Mouse (Mus musculus): Measurements from ENCODE around the gene Tdpoz4. TPM values are rescaled to one million over a fixed set of nuclear protein-coding genes. Genes with fewer than 3 reads are reported as not detected.

Tdpoz4 gene
- not detected for polyA plus RNA-seq (2017; shearing (Covaris generic))

DNA sequence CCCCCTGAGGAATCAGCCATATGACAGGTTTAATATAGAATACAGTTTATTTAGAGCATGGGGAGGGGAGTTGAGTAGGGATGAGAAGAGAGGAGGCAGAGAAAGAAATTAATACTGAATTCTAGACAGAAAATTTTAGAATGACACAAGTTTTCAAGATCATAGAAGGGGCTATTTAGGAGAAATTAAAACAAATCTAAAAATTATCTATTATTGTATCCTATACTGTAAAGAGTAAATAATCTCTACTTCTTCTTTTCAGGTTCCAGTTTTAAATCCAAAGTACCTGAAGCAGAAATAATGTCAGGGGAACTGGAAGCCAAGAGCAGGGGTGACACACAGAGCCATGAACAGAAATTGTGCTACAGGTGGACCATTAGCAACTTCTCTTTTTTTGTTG, at the start of gene Tdpoz4:
Tdpoz4 (plus strand) TSS at position 301 of the 400 bp plus-strand sequence.

DNA sequence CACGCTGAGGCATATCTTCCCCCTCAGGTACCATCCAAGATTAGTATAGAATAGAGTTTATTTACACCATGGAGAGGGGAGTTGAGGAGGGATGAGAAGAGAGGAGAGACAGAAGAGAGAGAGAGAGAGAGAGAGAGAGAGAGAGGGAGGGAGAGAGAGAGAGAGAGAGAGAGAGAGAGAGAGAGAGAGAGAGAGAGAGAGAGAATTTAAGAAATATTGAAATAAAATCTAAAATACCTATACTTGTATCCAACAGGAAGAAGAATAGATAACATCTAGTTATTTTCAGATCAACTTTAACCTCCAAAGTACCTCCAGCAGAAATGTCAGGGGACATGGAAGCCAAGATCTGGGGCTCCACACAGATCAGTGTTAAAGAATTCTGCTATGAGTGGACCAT, 23.5 kb upstream of the Tdpoz4 start, which contains the start of gene Gm5773:
Gm5773 (plus strand) TSS at position 301 of the 400 bp plus-strand sequence.

DNA sequence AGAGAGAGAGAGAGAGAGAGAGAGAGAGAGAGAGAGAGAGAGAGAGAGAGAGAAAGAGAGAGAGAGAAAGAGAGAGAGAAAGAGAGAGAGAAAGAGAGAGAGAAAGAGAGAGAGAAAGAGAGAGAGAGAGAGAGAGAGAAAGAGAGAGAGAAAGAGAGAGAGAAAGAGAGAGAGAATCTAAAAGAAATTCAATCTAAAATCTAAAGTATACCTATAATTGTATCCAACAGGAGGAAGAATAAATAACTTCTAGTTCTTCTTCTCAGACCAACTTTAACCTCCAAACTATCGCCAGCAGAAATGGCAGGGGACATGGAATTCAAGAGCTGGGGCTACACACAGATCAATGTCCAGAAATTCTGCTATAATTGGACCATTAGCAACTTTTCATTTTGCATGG, 29.5 kb downstream of the Tdpoz4 start, which contains the start of gene Tdpoz3:
Tdpoz3 (plus strand) TSS at position 301 of the 400 bp plus-strand sequence.

Other genes starting within 250 kb of the Tdpoz4 start
- gene S100a10, start 241.3 kb upstream of the Tdpoz4 start, polyA plus RNA-seq (2017; shearing (Covaris generic)), result 213 TPM
- not detected for gene Tdpoz2, start 143.7 kb upstream of the Tdpoz4 start, polyA plus RNA-seq (2017; shearing (Covaris generic))
- gene Tdpoz1, start 120.1 kb upstream of the Tdpoz4 start, polyA plus RNA-seq (2017; shearing (Covaris generic)), result not detected
- gene Gm37596, start 103.3 kb upstream of the Tdpoz4 start, polyA plus RNA-seq (2017; shearing (Covaris generic)), result not detected
- gene Gm5773, start 23.4 kb upstream of the Tdpoz4 start, polyA plus RNA-seq (2017; shearing (Covaris generic)), result not detected
- gene Tdpoz3, start 29.6 kb downstream of the Tdpoz4 start, polyA plus RNA-seq (2017; shearing (Covaris generic)), result not detected
- not detected for gene Gm9117, start 147.1 kb downstream of the Tdpoz4 start, polyA plus RNA-seq (2017; shearing (Covaris generic))
- not detected for gene Tdpoz5, start 164.9 kb downstream of the Tdpoz4 start, polyA plus RNA-seq (2017; shearing (Covaris generic))

Data from naive thymus-derived CD4-positive, alpha-beta T cell, adult 5 months (primary cell).